Mouse (Mus musculus): ENCODE data around the gene Tpcn2.

DNA sequence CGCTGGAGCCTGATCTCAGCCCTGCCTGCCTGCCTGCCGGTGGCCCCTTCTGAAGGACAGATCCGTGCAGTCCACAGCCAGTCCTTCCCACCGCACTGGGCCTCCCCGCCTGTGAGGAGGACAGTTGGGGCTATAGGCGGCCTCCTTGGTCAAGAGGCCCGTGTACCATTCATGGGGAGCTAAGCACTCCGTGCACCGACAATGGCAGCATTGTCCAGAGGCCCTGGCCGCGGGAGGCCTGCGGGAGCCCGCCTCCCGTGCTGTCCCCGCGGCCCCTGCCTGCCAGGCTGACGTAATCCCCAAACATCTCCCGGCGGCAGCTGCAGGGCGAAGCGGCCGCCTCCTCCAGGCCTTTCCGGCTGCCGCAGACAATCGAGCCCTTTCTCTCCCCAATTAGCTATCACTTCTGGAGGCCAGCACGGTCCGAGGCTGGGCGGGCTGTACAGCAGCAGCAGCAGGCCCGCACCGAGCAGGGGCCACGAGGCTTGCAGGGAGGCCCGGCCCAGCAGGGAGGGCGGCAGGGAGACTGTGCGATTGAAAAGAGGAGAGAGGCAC, 77.7 kb downstream of the Tpcn2 start:
- no peak for TF ChIP-seq CTCF (IDR thresholded peaks at IDR 0.05; ENCODE audit: extremely low read depth, insufficient read depth, low read length)
- no peak for TF ChIP-seq POLR2A (IDR thresholded peaks at IDR 0.05; ENCODE audit: extremely low read depth, insufficient read depth, low read length)
